Mouse (Mus musculus): ENCODE measurements around the gene Lifr. TPM values are rescaled to one million over a fixed set of nuclear protein-coding genes. Genes with fewer than 3 reads are reported as not detected.

Lifr gene
- polyA plus RNA-seq, 1 experiment from 2014 or later, result 22.7 TPM

DNA sequence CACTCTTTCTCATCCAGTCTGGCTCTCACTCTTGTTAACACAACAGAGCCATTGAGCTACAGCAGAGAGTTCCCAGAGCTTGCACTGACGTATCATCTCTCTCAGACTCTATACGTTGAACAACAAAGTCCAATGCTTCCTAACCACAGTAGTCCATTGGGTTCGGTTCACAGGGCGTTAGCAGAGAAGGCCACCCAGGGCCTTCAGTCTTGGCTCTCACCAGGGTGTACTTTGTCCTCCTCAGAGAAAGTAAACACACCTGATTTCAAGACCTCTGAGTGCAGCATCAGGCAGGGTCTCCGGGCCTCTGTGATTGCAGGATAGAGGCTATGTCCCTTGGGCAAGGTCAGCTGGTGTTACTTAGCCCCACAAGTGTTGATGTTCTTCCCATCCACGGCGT, 116.9 kb downstream of the Lifr start:
- Histone ChIP-seq H3K4me2 (ENCODE audit: low read depth, low read length) (no peak overlapping the region), H3K9me3 (ENCODE audit: control insufficient read depth, low read length) (no peaks in the 10 kb centered on the region), H3K27me3 (ENCODE audit: control insufficient read depth, insufficient read depth, low read depth, low read length) (no peaks in the 10 kb centered on the region), H3K36me3 (ENCODE audit: control insufficient read depth, insufficient read depth, low read length) (no peaks in the 10 kb centered on the region), H3K27ac (ENCODE audit: low read length) (no peak overlapping the region), H3K9ac (ENCODE audit: low read length) (no peak overlapping the region), H3K4me1 (replicated peaks; ENCODE audit: control insufficient read depth, insufficient read depth, low read length) (peaks cover 21% of the 10 kb centered on the region), H3K4me3 (ENCODE audit: low read length) (no peak overlapping the region)
- WGBS, result 68% methylated on average over 7 of the region's 7 CpGs
- no peak for ATAC-seq (ENCODE audit: low read depth)

- Histone ChIP-seq H3K36me3 (ENCODE audit: control insufficient read depth, insufficient read depth, low read length) (no peaks in the 10 kb centered on the region), H3K9ac (ENCODE audit: low read length) (no peak overlapping the region), H3K27me3 (ENCODE audit: control insufficient read depth, insufficient read depth, low read depth, low read length) (no peaks in the 10 kb centered on the region), H3K4me1 (replicated peaks; ENCODE audit: control insufficient read depth, insufficient read depth, low read length) (peaks cover 18% of the 10 kb centered on the region), H3K4me3 (ENCODE audit: low read length) (no peak overlapping the region), H3K4me2 (ENCODE audit: low read depth, low read length) (no peak overlapping the region), H3K27ac (ENCODE audit: low read length) (no peak overlapping the region), H3K9me3 (ENCODE audit: control insufficient read depth, low read length) (no peaks in the 10 kb centered on the region)
- ATAC-seq (ENCODE audit: low read depth), result no peak
- 65% methylated on average over 9 of the region's 9 CpGs for WGBS
Observed at GRCm38 (mm10) chr15:7208180-7208579, 117.8 kb downstream of the Lifr start.

DNA sequence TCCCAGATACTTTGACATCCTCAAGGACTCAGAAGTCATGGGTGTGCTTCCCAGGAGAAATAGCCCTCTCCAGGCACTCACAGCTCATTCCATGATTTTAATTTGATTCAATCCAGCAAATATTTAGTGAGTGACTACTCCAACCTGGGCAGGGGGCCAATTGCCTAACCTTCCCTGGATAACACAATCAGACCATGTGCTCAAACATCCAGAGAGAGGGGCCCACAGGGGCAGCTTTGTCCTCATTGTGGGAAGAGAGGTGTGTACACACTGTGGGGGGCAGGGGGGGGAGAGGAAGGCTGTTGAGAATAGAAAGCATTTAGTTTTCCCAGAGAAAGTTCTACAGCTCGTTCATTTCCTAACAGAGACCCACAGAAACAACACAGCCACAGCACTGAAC, 123.3 kb downstream of the Lifr start:
- Histone ChIP-seq H3K4me3 (ENCODE audit: low read length) (no peak overlapping the region), H3K4me2 (ENCODE audit: low read depth, low read length) (no peak overlapping the region), H3K9me3 (ENCODE audit: control insufficient read depth, low read length) (no peaks in the 10 kb centered on the region), H3K36me3 (ENCODE audit: control insufficient read depth, insufficient read depth, low read length) (no peaks in the 10 kb centered on the region), H3K9ac (ENCODE audit: low read length) (no peak overlapping the region), H3K27me3 (ENCODE audit: control insufficient read depth, insufficient read depth, low read depth, low read length) (no peaks in the 10 kb centered on the region), H3K27ac (ENCODE audit: low read length) (peak overlapping the region; percentile 87), H3K4me1 (replicated peaks; ENCODE audit: control insufficient read depth, insufficient read depth, low read length) (peaks cover 11% of the 10 kb centered on the region)
- WGBS, result 13% methylated on average over 1 of the region's 1 CpGs
- peak; percentile 88 for ATAC-seq (ENCODE audit: low read depth)

DNA sequence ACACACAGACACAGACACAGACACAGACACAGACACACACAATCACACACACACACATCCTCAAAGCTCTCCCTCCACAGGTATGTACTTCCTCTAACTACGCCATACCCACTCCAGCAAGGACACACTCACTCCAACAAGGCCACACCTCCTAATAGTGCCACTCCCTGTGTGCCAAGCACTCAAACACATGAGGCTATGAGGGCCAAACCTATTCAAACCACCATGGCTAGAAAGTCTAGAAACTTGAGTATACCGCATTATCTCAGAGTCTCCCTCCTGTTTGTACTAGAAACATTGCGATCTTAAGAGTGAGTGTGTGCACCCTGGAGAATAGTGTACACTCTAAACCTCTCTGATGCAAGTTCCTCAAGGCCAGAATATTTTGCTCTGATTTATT, 125.4 kb downstream of the Lifr start:
- Histone ChIP-seq H3K9ac (ENCODE audit: low read length) (no peak overlapping the region), H3K27ac (ENCODE audit: low read length) (peak overlapping the region; percentile 51), H3K27me3 (ENCODE audit: control insufficient read depth, insufficient read depth, low read depth, low read length) (no peaks in the 10 kb centered on the region), H3K4me2 (ENCODE audit: low read depth, low read length) (no peak overlapping the region), H3K36me3 (ENCODE audit: control insufficient read depth, insufficient read depth, low read length) (no peaks in the 10 kb centered on the region), H3K4me3 (ENCODE audit: low read length) (no peak overlapping the region), H3K9me3 (ENCODE audit: control insufficient read depth, low read length) (no peaks in the 10 kb centered on the region), H3K4me1 (replicated peaks; ENCODE audit: control insufficient read depth, insufficient read depth, low read length) (peaks cover 11% of the 10 kb centered on the region)
- ATAC-seq (ENCODE audit: low read depth), result peak; percentile 77
- WGBS, result 58% methylated on average over 3 of the region's 3 CpGs

DNA sequence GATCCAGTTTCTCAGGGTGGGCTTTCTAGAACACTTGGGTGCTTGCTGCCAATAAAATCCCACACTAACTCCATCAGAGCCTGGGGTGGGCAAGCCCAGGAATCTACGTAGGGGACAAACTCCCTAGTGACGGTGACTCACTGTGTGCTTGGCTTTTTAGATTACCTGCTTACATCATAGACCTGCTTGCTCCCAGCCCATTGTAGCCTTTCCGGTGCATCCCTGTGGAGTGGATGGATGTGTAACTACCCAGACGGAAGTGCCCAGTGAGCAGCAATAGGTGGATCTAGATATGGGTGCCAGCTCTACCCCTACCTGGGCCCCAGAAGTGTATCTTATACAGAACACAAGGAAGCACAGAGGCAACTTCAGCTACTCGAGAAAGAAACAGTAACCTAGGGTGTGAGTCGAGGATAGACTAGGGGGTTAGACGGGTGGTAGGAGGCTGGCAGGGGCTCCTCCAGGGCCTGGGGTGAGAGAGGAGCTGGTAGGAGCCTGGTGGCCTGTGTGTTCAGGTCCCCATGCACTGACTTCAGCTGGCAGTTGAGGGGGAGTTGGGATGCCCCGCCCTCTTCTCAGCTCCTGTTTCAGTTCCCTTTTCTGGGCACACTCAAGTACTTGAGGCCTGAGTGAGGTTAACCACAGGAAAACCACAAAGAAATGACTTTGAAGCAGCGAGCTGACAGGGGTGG, 126.3 kb downstream of the Lifr start:
- WGBS, result 58% methylated on average over 9 of the region's 9 CpGs
- Histone ChIP-seq H3K4me1 (replicated peaks; ENCODE audit: control insufficient read depth, insufficient read depth, low read length) (peaks cover 11% of the 10 kb centered on the region), H3K9ac (ENCODE audit: low read length) (no peak overlapping the region), H3K27ac (ENCODE audit: low read length) (peak overlapping the region; percentile 51), H3K4me3 (ENCODE audit: low read length) (no peak overlapping the region), H3K9me3 (ENCODE audit: control insufficient read depth, low read length) (no peaks in the 10 kb centered on the region), H3K4me2 (ENCODE audit: low read depth, low read length) (no peak overlapping the region), H3K36me3 (ENCODE audit: control insufficient read depth, insufficient read depth, low read length) (no peaks in the 10 kb centered on the region), H3K27me3 (ENCODE audit: control insufficient read depth, insufficient read depth, low read depth, low read length) (no peaks in the 10 kb centered on the region)
- peak; percentile 34; the same call in 1 of the 2 replicates for ATAC-seq (ENCODE audit: low read depth)

DNA sequence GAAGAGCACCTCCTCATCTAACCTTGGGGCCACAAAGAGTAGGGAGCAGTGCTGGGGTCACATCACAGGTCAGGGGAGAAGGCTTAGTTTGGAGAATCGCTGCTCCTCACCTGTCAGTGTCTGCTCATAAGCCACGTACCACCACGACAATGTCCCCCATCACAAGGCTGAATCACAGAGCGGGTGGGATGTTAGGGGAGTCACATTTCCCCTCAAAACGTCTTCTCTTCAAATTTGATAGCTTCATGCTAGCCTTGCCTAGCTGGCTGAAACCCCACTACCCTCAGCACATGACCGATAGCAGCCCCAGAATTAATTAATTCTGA, 126.8 kb downstream of the Lifr start:
- ATAC-seq (ENCODE audit: low read depth), result no peak
- no peak overlapping the region for H3K27ac ChIP-seq (ENCODE audit: low read length)
- WGBS, result 61% methylated on average over 6 of the region's 6 CpGs
- no peak overlapping the region for H3K4me3 ChIP-seq (ENCODE audit: low read length)
- no peaks in the 10 kb centered on the region for H3K9me3 ChIP-seq (ENCODE audit: control insufficient read depth, low read length)
- H3K36me3 ChIP-seq (ENCODE audit: control insufficient read depth, insufficient read depth, low read length), result no peaks in the 10 kb centered on the region
- H3K27me3 ChIP-seq (ENCODE audit: control insufficient read depth, insufficient read depth, low read depth, low read length), result no peaks in the 10 kb centered on the region
- H3K9ac ChIP-seq (ENCODE audit: low read length), result no peak overlapping the region
- peaks cover 15% of the 10 kb centered on the region for H3K4me1 ChIP-seq (replicated peaks; ENCODE audit: control insufficient read depth, insufficient read depth, low read length)
- no peak overlapping the region for H3K4me2 ChIP-seq (ENCODE audit: low read depth, low read length)

DNA sequence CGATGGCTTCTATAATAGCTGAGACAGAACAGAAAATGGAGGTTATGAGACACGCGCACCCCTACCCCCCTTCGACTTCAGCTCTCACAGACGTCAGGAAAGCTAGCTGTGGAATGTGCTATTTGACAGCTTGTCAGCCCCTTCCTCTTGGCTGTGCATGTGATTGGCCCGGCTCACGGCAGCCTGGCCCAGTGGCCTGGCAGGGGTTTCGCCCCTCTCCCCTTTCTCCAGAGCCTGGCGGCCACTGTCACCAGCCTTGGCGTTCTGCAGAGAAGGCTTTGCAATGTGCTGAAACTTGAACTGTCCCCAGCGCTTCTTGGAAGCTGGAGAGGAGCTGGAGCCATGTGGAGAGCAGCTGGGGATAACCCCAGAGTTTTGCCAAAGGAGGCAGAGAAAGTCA, 132.4 kb downstream of the Lifr start:
- no peak overlapping the region for H3K4me3 ChIP-seq (ENCODE audit: low read length)
- H3K27me3 ChIP-seq (ENCODE audit: control insufficient read depth, insufficient read depth, low read depth, low read length), result no peaks in the 10 kb centered on the region
- peak overlapping the region; percentile 13 for H3K4me2 ChIP-seq (ENCODE audit: low read depth, low read length)
- peak; percentile 92 for ATAC-seq (ENCODE audit: low read depth)
- no peaks in the 10 kb centered on the region for H3K36me3 ChIP-seq (ENCODE audit: control insufficient read depth, insufficient read depth, low read length)
- H3K27ac ChIP-seq (ENCODE audit: low read length), result peak overlapping the region; percentile 81
- WGBS, result 21% methylated on average over 11 of the region's 11 CpGs
- peak overlapping the region; percentile 43 for H3K9ac ChIP-seq (ENCODE audit: low read length)
- H3K4me1 ChIP-seq (replicated peaks; ENCODE audit: control insufficient read depth, insufficient read depth, low read length), result peaks cover 27% of the 10 kb centered on the region
- no peaks in the 10 kb centered on the region for H3K9me3 ChIP-seq (ENCODE audit: control insufficient read depth, low read length)

DNA sequence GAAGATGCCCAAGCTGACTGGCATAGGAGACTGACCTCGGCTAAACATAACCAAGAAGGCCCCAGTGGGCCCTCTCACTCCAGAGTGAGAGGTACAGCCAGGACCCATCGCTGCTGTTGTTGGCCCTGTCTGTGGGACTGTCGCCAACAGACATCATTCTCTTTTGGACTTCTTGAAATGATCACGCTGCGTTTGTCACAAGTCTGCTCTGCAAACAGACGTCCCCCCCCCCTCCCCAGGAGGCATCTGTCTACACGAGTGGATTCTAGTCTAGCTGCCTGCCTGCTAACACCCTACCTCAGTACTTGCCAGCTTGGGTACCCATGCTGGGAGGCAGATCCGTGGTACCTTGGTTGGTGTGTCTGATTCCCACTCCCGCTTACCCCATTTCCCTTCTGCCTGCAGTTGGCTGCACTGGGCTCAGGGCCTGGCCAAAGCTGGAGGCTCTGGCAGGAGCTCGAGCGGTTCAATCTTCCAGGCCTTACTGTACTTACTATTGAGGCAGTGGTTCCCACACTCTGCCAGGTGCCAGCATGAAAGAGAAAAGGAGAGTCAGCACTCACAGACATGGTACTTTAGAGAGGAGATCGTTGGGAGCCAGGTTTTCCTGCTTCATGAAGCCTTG, 133.8 kb downstream of the Lifr start:
- Histone ChIP-seq H3K4me3 (ENCODE audit: low read length) (no peak overlapping the region), H3K27ac (ENCODE audit: low read length) (peak overlapping the region; percentile 81), H3K36me3 (ENCODE audit: control insufficient read depth, insufficient read depth, low read length) (no peaks in the 10 kb centered on the region), H3K27me3 (ENCODE audit: control insufficient read depth, insufficient read depth, low read depth, low read length) (no peaks in the 10 kb centered on the region), H3K9me3 (ENCODE audit: control insufficient read depth, low read length) (no peaks in the 10 kb centered on the region), H3K4me1 (replicated peaks; ENCODE audit: control insufficient read depth, insufficient read depth, low read length) (peaks cover 27% of the 10 kb centered on the region), H3K4me2 (ENCODE audit: low read depth, low read length) (no peak overlapping the region), H3K9ac (ENCODE audit: low read length) (no peak overlapping the region)
- WGBS, result 50% methylated on average over 12 of the region's 12 CpGs
- ATAC-seq (ENCODE audit: low read depth), result peak; percentile 11; the same call in 1 of the 2 replicates

- Histone ChIP-seq H3K27ac (ENCODE audit: low read length) (no peak overlapping the region), H3K4me3 (ENCODE audit: low read length) (no peak overlapping the region), H3K4me1 (replicated peaks; ENCODE audit: control insufficient read depth, insufficient read depth, low read length) (peaks cover 27% of the 10 kb centered on the region), H3K27me3 (ENCODE audit: control insufficient read depth, insufficient read depth, low read depth, low read length) (no peaks in the 10 kb centered on the region), H3K9ac (ENCODE audit: low read length) (no peak overlapping the region), H3K36me3 (ENCODE audit: control insufficient read depth, insufficient read depth, low read length) (no peaks in the 10 kb centered on the region), H3K4me2 (ENCODE audit: low read depth, low read length) (no peak overlapping the region), H3K9me3 (ENCODE audit: control insufficient read depth, low read length) (no peaks in the 10 kb centered on the region)
- WGBS, result 2% methylated on average over 5 of the region's 5 CpGs
- peak; percentile 64 for ATAC-seq (ENCODE audit: low read depth)
Observed at GRCm38 (mm10) chr15:7226225-7226624, 135.8 kb downstream of the Lifr start.

Data from lung, embryonic 16.5 days (tissue).